Mouse (Mus musculus) left cerebral cortex, postnatal 14 days (tissue): Measurements from ENCODE around the gene Tmcc3. TPM values are rescaled to one million over a fixed set of nuclear protein-coding genes. Genes with fewer than 3 reads are reported as not detected.
A peak's percentile ranks its signal among the peaks of the same experiment; 100 is the strongest.

Experiments used
- DNase-seq, 2 experiments: peaks; one replicate each; pipeline ENCODE4 v3.0.0; 2021 to 2022; ENCODE audit warnings: low spot score in 2 of 2, mixed read lengths in 1 of 2
- intact Hi-C: fragments of 180-260 bp; cut with DNase I; formaldehyde crosslinking; loops from one replicate; pipeline ENCODE4 v1.15.1; 2025
- total RNA-seq, 2 experiments: library from RNA; stranded (reverse); gene quantifications; 2 replicates each; pipeline ENCODE4 v1.2.3; 2021

The Tmcc3 gene
- total RNA-seq, 2 experiments from 2014 or later, result 18.5 to 22.5 TPM

DNA sequence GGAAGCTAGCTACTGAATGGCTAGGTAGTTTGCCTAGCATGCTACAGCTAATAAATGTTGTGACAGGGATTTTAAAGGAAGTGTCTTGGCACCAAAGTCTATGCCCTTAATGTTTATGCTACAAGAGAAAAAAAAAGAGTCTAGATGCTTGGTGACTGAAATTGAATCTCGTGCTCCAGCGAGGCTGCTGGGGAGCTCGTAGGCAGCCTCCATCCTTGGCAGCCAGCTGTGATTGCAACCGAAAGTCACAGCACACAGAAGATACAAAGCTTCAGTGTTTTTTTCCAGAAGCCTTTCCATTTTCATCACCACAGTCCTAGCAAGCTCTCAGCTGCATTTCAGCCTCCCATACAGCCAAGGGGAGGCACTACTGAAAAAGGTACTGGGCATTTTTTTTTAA is 6.8 kb downstream of the Tmcc3 start:
- intact Hi-C loops, result no loop called here
- no peak for DNase-seq

DNA sequence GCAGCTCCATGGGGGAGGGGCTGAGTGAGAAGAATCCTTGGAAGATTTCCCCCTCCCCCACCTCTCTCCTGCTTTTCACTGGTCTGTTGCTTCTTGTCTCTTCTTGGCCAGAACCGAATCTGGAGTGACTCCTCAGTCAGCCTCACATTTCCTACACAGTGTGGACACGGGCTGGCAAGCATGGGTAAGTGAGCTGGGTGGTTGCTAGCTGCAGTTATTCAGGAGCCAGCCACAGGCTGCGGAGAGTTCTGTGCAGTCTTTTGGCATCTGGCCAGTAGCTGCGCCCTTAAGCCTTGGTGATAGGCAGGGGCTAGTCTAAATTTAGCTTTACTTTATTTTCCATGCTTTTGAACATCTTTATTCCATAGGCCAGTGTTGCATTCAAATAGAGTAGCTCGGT is 18.2 kb downstream of the Tmcc3 start:
- peak in 1 of 2 experiments; percentile 26 for DNase-seq
- intact Hi-C loops, result no loop called here

DNA sequence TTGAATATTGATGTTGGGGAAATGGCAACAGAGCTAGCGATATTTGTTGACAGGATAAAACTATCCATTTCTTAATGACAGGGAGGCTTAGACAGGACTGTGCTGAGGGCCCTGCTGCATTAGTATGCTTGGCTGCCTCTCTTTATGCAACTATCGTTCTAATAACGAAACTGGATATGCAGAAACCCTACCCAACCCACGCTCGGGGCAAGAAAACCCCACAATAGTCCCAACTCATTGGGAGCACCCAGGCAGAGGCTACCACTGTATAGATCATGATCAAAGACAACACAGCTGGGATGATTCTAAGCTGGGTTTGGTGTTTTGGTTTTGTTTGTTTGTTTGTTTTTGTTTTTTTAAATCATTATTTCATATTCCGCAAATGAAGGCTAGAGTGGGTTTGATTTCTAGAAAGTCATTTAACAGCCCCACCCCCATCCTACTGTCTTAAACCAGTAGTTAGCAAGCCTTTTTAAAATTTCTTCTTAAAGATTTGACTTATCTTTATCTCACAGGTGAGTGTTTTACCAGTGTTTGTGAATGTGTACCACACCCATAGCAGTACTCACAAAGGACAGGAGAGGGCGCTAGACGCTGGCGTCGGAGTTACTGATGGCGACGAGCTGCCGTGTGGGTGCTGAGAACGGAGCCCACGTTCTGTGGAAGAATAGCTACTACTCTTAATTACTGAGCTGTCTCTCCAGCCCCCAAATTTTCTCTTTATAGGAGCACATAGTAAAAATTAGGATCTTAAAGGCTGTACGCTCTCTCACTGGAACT is 20.8 kb downstream of the Tmcc3 start:
- DNase-seq, result no peak
- intact Hi-C loops, result no loop called here

DNA sequence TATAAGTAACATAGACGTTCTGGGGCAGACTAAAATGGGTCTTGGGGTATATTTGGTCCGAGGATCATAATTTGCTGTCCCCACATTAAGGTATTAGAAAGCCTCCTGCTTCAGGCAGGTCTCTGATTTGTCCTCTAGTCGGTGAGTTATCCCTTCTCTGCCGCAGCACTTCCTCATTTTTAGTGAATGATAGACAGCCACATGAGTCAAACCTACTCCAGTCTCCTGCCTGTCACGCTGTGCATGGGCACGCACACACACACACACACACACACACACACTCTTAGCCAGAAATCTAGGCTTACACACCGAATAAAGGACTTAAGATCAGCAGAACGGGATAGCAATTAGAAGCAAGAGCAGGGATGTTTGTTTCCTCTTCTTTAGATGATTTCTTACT is 21.6 kb downstream of the Tmcc3 start:
- intact Hi-C loops, result no loop called here
- no peak for DNase-seq

DNA sequence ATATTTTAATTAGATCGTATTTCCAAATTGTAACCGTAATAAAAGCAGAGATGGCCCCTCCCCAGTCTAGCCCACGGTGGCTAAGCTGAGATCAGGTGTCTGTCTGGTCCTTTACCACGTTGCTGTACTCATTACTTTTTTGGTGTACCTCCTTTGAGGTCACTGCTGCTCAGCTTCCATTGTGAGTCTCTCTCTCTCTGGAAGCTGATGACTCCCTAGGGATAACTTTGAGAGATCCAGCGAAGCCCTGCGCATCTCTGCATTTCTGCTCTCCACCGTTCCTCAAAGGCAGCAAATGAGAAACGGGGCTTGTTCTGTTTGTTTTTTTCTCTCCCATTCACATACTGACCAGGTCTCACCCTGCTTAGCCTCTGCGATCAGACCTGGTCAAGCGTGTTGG is 23.3 kb downstream of the Tmcc3 start:
- no peak for DNase-seq
- intact Hi-C loops, result no loop called here

DNA sequence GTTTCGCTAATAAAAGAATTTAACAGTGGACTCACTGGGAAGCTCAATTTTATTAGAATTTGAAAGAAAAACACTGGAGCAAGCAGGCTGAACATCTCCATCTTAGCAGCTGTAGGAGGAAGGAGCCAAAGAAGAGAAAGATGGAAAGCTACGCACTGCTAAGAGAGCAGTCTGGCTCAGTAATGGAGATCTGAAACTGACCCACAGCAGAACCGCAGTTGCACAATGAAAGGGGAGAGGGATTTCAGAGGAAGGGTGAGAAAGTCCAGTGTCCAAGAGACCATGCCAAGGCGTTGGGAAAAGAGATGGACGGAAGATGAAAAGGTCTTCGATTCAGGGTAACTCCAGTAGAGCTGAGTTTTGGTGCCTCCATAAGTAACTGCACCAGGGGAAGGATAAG is 24.3 kb downstream of the Tmcc3 start:
- no peak for DNase-seq
- intact Hi-C loops, result no loop called here

DNA sequence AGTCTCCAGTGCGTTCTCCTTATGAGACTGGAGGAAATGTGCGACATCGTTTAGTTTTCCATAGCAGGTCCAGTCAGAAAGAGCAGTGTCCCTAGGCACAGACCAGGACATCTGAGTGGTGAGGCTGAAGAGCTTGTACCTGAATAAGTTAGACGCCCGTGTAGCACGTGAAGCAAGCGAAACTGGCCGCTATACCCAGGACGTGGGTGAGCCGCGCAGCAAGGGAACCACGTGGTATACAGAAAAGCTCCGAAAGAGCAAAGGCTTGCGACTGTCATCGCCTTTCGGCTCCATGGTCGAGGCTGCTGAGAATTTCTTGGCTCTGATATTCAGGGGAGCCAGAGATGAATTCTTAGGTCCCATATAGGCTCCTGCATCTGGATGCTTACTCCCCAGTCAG is 29.8 kb downstream of the Tmcc3 start:
- intact Hi-C loops, result no loop called here
- no peak for DNase-seq

DNA sequence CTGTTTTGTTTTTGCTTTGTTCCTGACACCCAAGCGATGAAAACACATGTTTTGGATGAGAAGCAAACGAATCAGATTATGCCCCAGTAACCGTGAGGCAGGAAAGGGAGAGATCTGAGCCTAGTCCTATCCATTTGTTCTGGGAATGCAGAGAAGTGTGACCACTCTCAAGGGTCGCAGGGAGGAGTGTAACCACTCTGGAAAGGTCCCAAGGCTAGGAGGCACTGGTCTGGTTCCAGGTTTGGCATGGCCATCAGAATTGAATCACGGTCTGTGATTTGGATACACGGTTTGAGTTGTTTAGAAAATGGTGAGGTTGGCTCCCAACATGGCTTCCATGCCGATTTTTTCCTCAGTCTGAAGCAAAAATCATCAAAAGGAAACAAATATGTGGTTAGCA is 30.5 kb downstream of the Tmcc3 start:
- no peak for DNase-seq
- intact Hi-C loops, result no loop called here

DNA sequence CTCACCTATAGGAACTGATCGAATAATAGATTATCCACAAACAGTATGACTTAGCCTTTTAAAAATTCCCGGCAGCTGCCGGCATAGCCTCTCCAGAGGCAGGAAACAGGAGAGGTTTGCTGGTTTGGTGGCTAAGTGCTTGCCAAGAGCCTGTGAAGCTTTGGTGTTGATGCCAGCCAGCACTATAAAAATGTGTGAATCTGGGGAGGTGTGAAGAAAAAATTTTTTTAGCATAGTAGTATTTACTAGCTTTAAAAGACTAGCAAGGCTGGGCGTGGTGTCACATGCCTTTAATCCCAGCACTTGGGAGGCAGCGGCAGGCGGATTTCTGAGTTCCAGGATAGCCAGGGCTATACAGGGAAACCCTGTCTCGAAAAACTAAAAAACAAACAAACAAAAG is 31.8 kb downstream of the Tmcc3 start:
- intact Hi-C loops, result no loop called here
- DNase-seq, result peak; percentile 28 to 46

DNA sequence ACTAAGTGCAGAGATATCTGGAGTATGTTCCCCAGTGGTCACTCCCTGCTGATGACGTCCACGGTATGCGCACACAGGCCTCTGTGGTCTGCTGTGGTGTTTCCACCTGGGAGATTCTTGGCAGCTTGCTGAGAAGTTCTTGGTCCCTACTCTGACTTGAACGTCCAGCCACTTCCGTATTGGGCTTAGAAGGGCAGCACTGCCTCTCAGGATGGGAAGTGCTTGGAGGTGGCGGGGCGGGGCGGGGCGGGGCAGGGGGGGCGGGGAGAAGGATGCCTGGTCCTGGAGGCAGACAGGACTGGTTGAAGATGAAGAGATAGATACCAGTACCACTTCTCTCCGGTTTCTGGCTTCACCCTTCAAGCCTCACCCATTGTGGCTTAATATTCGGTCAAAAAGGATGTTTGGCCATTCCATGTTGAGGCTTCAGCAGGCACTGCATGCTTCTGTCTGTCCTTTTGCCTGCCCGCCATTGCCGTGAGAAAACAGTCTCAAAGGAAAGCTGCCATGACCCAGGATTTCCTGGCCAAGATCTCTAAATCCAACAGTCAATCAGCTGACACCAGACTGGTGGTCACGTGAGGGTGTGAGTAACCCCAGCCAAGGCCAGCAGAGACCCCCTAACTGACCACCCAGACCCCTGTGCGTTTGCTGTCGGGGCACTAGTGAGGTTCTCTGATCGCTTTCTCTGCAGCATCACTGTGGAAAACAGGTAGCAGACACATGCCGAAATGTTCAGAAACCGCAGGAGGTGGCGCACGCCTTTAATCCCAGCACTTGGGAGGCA is 33.1 kb downstream of the Tmcc3 start:
- DNase-seq, result no peak
- intact Hi-C loops, result no loop called here

DNA sequence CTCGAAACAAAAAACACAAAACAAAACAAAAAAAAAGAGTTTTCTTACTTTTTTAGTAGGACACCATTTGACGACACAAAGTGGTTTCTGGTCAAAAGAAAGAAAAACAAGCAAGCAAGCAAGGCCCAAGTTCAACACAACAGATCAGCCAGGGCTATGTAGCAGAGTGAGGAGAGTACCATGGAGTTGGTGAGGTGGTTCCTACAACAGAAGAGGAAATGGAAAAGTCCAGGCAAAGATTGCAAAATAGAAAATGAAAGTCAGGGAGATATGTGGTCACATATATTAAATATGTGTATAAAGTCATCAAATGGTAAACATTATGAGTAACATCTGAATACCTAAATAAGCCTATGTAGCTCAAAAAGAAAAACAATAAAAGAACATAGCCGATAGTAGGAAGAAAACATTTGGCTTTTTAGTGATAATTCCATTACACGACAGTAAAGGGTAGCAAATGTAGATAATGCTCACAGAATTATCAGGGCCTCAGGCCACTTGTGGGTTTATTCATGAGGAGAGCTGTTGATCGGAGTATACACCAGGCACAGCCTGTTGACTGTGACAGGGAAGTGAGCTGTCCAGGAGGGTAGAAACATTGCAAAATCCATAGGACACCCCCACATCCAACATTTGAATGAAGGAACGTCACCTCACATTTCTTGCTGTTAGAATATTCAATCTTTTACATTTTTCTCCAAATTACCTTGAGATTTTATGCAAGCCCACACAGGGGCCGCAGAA is 33.9 kb downstream of the Tmcc3 start:
- DNase-seq, result no peak
- intact Hi-C loops, result no loop called here

DNA sequence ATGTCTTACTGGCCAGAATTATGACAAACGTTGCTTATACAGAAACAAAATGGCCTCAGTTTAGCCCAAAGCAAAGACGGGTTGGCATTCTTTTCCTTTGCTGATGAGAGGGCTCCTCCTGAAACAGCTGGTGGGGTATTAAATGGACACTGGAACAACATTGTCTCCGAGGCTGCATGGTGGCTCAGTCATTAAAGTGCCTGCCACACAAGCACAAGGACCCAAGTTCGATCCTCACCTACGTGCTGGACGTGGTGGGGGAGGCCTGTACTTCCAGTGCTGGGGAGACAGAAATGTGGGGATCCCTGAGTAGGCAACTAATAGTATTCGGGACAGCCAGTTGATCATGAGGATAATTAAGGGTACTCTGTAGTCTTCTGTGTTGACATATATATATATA is 34.8 kb downstream of the Tmcc3 start:
- no peak for DNase-seq
- intact Hi-C loops, result no loop called here

DNA sequence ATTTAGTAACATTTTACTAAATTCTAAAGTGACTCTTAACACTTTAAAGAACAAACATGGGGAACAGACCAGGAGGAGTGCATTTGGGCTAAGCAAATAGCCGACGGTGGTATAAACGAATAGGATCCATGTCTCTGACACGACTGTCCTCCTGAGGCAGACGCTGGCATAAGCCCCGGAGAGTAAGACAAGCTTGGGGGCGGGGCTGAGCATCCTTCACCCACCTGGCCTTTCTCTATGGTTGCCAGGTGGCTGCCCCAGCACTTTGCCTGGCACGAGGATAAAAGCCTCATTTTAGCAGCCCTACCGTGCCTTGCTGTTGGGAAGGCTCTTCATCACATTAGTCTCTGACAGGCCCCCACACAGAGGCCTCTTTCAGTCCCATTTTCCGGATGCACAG is 35.5 kb downstream of the Tmcc3 start:
- intact Hi-C loops, result no loop called here
- no peak for DNase-seq

DNA sequence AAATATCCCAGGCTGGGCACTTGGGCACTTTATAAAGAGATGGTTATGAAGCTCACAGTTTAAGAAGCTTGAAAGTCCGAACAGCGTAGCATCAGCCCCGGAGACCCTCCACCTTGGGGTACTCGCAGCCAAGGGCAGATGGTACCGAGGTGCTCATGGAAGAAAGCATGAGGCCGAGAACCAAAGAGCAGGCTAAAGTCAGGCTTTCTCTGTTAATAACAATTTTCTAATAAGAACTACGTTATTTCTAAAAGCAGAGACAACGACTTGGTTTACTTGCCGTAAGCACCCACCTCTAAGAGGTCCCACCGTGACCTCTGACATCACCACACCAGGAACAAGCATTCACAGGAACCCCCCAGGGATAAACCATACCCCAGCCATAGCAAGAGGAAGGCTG is 36.2 kb downstream of the Tmcc3 start:
- intact Hi-C loops, result no loop called here
- no peak for DNase-seq

DNA sequence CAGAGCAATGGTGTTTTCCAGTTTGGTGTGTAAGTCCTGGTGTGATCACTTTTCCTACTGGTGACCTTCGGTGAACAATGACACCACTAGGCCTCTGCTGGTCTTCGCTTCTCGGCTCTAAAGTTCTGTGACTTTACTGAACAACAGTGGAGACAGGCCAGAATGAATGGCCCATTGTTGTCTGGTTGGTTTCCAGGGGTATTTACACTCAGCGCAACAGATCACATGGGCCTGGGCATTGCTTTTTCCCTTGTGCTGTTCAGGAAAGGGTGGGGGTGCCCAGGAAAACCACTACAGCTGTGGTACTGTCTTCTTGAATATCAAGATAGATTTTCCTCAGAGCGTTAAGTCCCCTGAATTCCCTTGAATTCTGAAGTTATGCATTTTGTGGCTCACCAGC is 38.5 kb downstream of the Tmcc3 start:
- intact Hi-C loops, result no loop called here
- DNase-seq, result no peak

DNA sequence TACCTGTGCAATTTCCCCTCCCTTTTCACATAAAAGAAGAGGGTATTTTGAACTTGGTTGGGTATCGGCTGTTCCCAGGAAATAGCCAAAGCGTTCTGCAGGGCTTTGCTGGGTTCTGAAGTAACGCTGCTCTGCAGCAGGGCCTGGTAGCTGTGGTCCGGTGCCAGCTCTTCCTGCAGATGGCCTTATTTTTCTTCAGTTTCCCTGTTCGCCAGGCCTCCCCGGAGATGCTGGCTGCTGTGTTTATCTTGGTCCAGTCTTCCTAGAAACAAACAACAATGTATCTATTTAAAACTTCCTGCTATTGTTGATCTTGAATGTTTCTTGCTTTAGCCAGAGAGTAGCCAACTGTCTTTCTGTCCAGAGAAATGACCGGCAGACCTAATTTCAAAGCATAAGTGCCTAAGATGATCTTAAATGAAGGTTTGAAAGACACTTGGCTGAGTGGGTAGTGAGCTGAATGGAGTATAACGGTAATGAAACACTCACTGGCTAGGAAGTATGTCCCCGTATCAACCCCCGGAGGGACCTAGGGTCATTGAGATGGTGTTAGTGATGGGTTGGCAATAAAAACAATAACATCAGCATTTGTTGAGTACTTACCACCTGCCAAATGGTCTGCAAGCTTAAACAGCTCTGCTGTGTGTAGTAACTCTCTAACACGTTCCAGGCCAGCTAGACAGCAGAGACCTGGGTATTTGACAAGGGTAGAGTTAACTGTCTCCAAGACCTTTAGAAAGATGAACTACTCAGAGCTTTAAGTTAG is 39.3 kb downstream of the Tmcc3 start:
- intact Hi-C loops, result no loop called here
- DNase-seq, result no peak

DNA sequence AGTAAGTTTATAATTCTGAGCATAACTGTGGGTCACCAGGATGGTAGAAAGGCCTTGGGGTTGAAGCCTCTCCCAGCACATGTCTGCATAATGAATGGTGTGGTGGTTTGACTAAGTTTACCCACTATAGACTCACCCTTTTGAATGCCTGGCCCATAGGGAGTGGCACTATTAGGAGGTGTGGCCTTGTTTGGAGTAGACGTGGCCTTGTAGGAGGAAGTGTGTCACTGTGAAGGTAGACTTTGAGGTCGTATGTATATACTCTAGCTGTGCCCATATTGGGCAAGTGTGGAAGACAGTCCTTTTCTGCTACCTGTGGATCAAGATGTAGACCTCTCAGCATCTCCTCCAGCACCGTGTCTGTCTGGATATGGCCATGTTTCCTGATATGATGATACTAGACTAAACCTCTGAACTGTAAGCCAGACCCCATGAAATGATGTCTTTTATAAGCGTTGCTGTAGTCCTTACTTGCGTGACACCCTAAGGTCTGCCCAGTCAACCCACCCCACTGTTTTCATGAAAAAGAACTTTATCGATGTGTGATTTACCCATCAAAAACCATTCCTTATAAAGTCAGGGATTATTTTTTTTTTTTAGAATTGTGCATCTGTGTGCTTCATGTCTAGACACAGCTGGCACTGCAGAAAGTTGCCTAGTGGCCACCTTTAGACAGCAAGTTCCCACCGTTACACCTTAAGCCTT is 40.6 kb downstream of the Tmcc3 start:
- no peak for DNase-seq
- intact Hi-C loops, result no loop called here

DNA sequence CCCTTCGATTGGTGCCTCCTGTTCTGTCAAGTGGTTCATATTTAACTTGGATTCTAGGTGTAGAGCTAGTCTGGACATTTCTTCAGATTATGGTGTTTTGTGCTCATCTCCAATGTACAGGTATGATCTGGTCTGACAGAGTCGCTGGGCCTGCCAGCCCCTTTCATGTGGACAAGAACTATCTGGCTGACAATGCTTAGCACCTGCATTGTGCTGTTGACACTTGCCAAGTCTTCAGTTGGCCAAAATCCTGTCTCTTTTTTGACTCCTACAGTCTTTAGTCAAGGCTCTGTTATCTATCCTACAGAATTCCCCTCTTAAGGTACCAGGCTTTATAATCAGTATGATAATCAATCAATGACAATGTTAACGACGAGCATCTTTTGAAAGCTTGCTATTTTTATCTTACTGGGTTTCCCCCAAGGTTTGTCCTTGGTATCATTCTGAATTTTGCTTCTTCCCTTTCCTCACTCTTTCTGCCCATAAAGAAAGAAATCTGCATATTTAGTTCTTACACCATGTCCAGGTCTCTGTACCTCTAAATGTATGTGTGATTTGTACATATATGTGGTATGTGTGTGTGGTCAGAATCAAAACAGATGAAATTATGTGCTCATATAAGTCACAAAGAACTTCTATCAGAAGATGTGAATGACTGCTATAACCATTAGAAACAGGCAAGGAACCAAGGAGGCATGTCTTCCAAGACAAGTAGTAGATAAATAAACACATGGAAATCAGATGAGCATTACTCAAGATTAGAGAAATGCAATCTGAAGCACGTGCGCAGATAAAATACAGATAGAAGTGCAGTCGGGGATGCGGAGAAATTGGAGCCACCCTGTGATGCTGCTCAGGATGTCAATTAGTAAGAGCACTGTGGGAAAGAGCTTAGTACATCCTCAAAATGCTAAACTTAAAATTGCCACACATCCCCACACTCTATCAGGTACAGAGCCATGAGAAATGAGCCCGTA is 41.4 kb downstream of the Tmcc3 start:
- DNase-seq, result no peak
- intact Hi-C loops, result no loop called here
